Mouse (Mus musculus) hindbrain, embryonic 12.5 days (tissue): ENCODE results near the gene Carns1. TPM values are rescaled to one million over a fixed set of nuclear protein-coding genes. Genes with fewer than 3 reads are reported as not detected.

Experiments used
- ATAC-seq: fragments of 200-750 bp; cut with Nextera tagmentation; 2 replicates; pipeline ENCODE4 v1.8.0; 2017; ENCODE audit warnings: moderate TSS enrichment; ENCODE audit not compliant: low FRiP score
- H3K27ac ChIP-seq: fragments of 300-500 bp; sonication (generic); 2 replicates; pipeline ENCODE4 v1.5.1; 2016; ENCODE audit warnings: mild to moderate bottlenecking
- H3K27me3 ChIP-seq: fragments of 300-500 bp; sonication (generic); 2 replicates; pipeline ENCODE4 v1.6.1; 2016; ENCODE audit warnings: mild to moderate bottlenecking
- H3K36me3 ChIP-seq: fragments of 300-500 bp; sonication (generic); 2 replicates; pipeline ENCODE4 v1.6.1; 2016; ENCODE audit warnings: mild to moderate bottlenecking
- H3K4me1 ChIP-seq: fragments of 300-500 bp; sonication (generic); 2 replicates; pipeline ENCODE4 v1.6.1; 2016
- H3K4me2 ChIP-seq: fragments of 300-500 bp; sonication (generic); replicated peaks from 2 replicates; pipeline ENCODE4 v1.6.1; 2016; ENCODE audit warnings: mild to moderate bottlenecking
- H3K4me3 ChIP-seq: fragments of 300-500 bp; sonication (generic); 2 replicates; pipeline ENCODE4 v1.5.1; 2016; ENCODE audit warnings: mild to moderate bottlenecking
- H3K9ac ChIP-seq: fragments of 300-500 bp; sonication (generic); 2 replicates; pipeline ENCODE4 v1.6.1; 2016; ENCODE audit warnings: mild to moderate bottlenecking, moderate library complexity
- H3K9me3 ChIP-seq: fragments of 300-500 bp; sonication (generic); replicated peaks from 2 replicates; pipeline ENCODE4 v1.6.1; 2016; ENCODE audit warnings: mild to moderate bottlenecking
- WGBS: fragments of 180-500 bp; shearing (Covaris S2); methylation state at CpG from one replicate; pipeline ENCODE4 v1.1.7; 2016; 5-methylcytosine and 5-hydroxymethylcytosine counted together
- polyA plus RNA-seq: library from polyadenylated mRNA; unstranded; fragments of >200 nt; fragmentation: Nextera tagmentation; extraction: Ambion mirVana; gene quantifications from 2 replicates; pipeline ENCODE4 v1.2.1, GENCODE M21; 2016

Carns1 gene
- polyA plus RNA-seq, 1 experiment from 2014 or later, result 5.0 TPM

- WGBS, result 60% methylated on average over 15 of the region's 15 CpGs
Measured at GRCm38 (mm10) chr19:4184976-4185975, 10.0 kb upstream of the Carns1 start.

GRCm38 (mm10) chr19:4183689-4184088, 8.4 kb upstream of the Carns1 start:
- H3K36me3 ChIP-seq, result no peaks in the 10 kb centered on the region
- H3K4me3 ChIP-seq, result no peak overlapping the region
- H3K4me1 ChIP-seq, result peaks cover 22% of the 10 kb centered on the region
- H3K27ac ChIP-seq, result no peak overlapping the region
- WGBS, result 69% methylated on average over 2 of the region's 2 CpGs
- no peak for ATAC-seq
- peaks cover 4% of the 10 kb centered on the region; the same call in 1 of the 2 replicates for H3K27me3 ChIP-seq
- H3K4me2 ChIP-seq, result no peak overlapping the region
- H3K9me3 ChIP-seq, result no peaks in the 10 kb centered on the region
- no peak overlapping the region for H3K9ac ChIP-seq

More at GRCm38 (mm10) chr19:4184976-4185975, 10.0 kb upstream of the Carns1 start:
- peaks cover 22% of the 10 kb centered on the region for H3K4me1 ChIP-seq
- no peak overlapping the region for H3K4me2 ChIP-seq
- H3K27me3 ChIP-seq, result peaks cover 4% of the 10 kb centered on the region; the same call in 1 of the 2 replicates
- no peaks in the 10 kb centered on the region for H3K9me3 ChIP-seq
- no peak overlapping the region for H3K9ac ChIP-seq
- H3K4me3 ChIP-seq, result no peak overlapping the region
- ATAC-seq, result no peak
- no peaks in the 10 kb centered on the region for H3K36me3 ChIP-seq
- no peak overlapping the region for H3K27ac ChIP-seq

- no peak overlapping the region for H3K4me3 ChIP-seq
- H3K36me3 ChIP-seq, result no peaks in the 10 kb centered on the region
- no peaks in the 10 kb centered on the region; the same call in 1 of the 2 replicates for H3K27me3 ChIP-seq
- H3K4me2 ChIP-seq, result no peak overlapping the region
- H3K9me3 ChIP-seq, result no peaks in the 10 kb centered on the region
- H3K27ac ChIP-seq, result no peak overlapping the region
- WGBS, result 36% methylated on average over 3 of the region's 3 CpGs
- peaks cover 22% of the 10 kb centered on the region for H3K4me1 ChIP-seq
- H3K9ac ChIP-seq, result no peak overlapping the region
- no peak for ATAC-seq
Measured at GRCm38 (mm10) chr19:4181892-4182291, 6.6 kb upstream of the Carns1 start.

- Histone ChIP-seq H3K9ac (no peak overlapping the region), H3K4me3 (no peak overlapping the region), H3K4me1 (peaks cover 24% of the 10 kb centered on the region), H3K9me3 (no peaks in the 10 kb centered on the region), H3K27ac (no peak overlapping the region), H3K36me3 (no peaks in the 10 kb centered on the region), H3K4me2 (no peak overlapping the region), H3K27me3 (no peaks in the 10 kb centered on the region)
- ATAC-seq, result no peak
- 82% methylated on average over 7 of the region's 7 CpGs for WGBS
Measured at GRCm38 (mm10) chr19:4180411-4180810, 5.1 kb upstream of the Carns1 start.

- H3K4me2 ChIP-seq, result no peak overlapping the region
- H3K4me1 ChIP-seq, result peaks cover 30% of the 10 kb centered on the region
- H3K27ac ChIP-seq, result no peak overlapping the region
- no peak overlapping the region for H3K4me3 ChIP-seq
- no peaks in the 10 kb centered on the region for H3K9me3 ChIP-seq
- H3K36me3 ChIP-seq, result no peaks in the 10 kb centered on the region
- WGBS, result 56% methylated on average over 11 of the region's 11 CpGs
- no peaks in the 10 kb centered on the region; the same call in 1 of the 2 replicates for H3K27me3 ChIP-seq
- H3K9ac ChIP-seq, result no peak overlapping the region
- no peak for ATAC-seq
Measured at GRCm38 (mm10) chr19:4172925-4173324, 2.4 kb downstream of the Carns1 start.

- 72% methylated on average over 13 of the region's 13 CpGs for WGBS
- H3K27ac ChIP-seq, result no peak overlapping the region
- H3K9ac ChIP-seq, result peak overlapping the region; percentile 35
- H3K4me3 ChIP-seq, result no peak overlapping the region
- no peaks in the 10 kb centered on the region for H3K36me3 ChIP-seq
- no peak for ATAC-seq
- H3K27me3 ChIP-seq, result no peaks in the 10 kb centered on the region; the same call in 1 of the 2 replicates
- H3K9me3 ChIP-seq, result no peaks in the 10 kb centered on the region
- peaks cover 30% of the 10 kb centered on the region for H3K4me1 ChIP-seq
- no peak overlapping the region for H3K4me2 ChIP-seq
Measured at GRCm38 (mm10) chr19:4171393-4172290, 3.6 kb downstream of the Carns1 start.

- Histone ChIP-seq H3K9ac (peak overlapping the region; percentile 35), H3K27ac (no peak overlapping the region)
- 90% methylated on average over 10 of the region's 10 CpGs for WGBS
Measured at GRCm38 (mm10) chr19:4170723-4171392, 4.4 kb downstream of the Carns1 start.

GRCm38 (mm10) chr19:4169810-4170209, 5.5 kb downstream of the Carns1 start:
- Histone ChIP-seq H3K9ac (peak overlapping the region; percentile 78), H3K27ac (peak overlapping the region; percentile 88), H3K9me3 (no peaks in the 10 kb centered on the region), H3K4me2 (peak overlapping the region; percentile 76), H3K27me3 (no peaks in the 10 kb centered on the region; the same call in 1 of the 2 replicates), H3K4me3 (peak overlapping the region; percentile 41), H3K36me3 (no peaks in the 10 kb centered on the region), H3K4me1 (peaks cover 18% of the 10 kb centered on the region)
- WGBS, result 7% methylated on average over 27 of the region's 27 CpGs
- ATAC-seq, result peak; percentile 71

More at GRCm38 (mm10) chr19:4170723-4171392, 4.4 kb downstream of the Carns1 start:
- Histone ChIP-seq H3K4me2 (no peak overlapping the region), H3K4me1 (peaks cover 29% of the 10 kb centered on the region), H3K9me3 (no peaks in the 10 kb centered on the region), H3K36me3 (no peaks in the 10 kb centered on the region), H3K27me3 (no peaks in the 10 kb centered on the region; the same call in 1 of the 2 replicates), H3K4me3 (no peak overlapping the region)
- ATAC-seq, result no peak

GRCm38 (mm10) chr19:4169378-4169784, 5.9 kb downstream of the Carns1 start:
- Histone ChIP-seq H3K36me3 (no peaks in the 10 kb centered on the region), H3K9ac (peak overlapping the region; percentile 78), H3K9me3 (no peaks in the 10 kb centered on the region), H3K27me3 (no peaks in the 10 kb centered on the region), H3K27ac (peak overlapping the region; percentile 88), H3K4me2 (peak overlapping the region; percentile 76), H3K4me1 (peaks cover 16% of the 10 kb centered on the region), H3K4me3 (peak overlapping the region; percentile 41)
- under 1% methylated on average over 42 of the region's 43 CpGs for WGBS
- peak; percentile 93 for ATAC-seq

- Histone ChIP-seq H3K9ac (peak overlapping the region; percentile 29; the same call in 1 of the 2 replicates), H3K9me3 (no peaks in the 10 kb centered on the region), H3K36me3 (no peaks in the 10 kb centered on the region; the same call in 1 of the 2 replicates), H3K4me1 (peaks cover 26% of the 10 kb centered on the region), H3K27me3 (no peaks in the 10 kb centered on the region), H3K27ac (no peak overlapping the region), H3K4me3 (no peak overlapping the region), H3K4me2 (no peak overlapping the region)
- WGBS, result 88% methylated on average over 9 of the region's 9 CpGs
- no peak for ATAC-seq
Measured at GRCm38 (mm10) chr19:4166678-4167476, 8.4 kb downstream of the Carns1 start.

GRCm38 (mm10) chr19:4164721-4165120, 10.6 kb downstream of the Carns1 start:
- 64% methylated on average over 2 of the region's 2 CpGs for WGBS
- Histone ChIP-seq H3K4me1 (peaks cover 11% of the 10 kb centered on the region), H3K27me3 (no peaks in the 10 kb centered on the region), H3K27ac (no peak overlapping the region), H3K4me2 (no peak overlapping the region), H3K9ac (no peak overlapping the region), H3K9me3 (no peaks in the 10 kb centered on the region), H3K36me3 (peaks cover 17% of the 10 kb centered on the region), H3K4me3 (no peak overlapping the region)
- no peak for ATAC-seq
